Mouse (Mus musculus): ENCODE data around the gene Plekha6. TPM values are rescaled to one million over a fixed set of nuclear protein-coding genes. Genes with fewer than 3 reads are reported as not detected.

The Plekha6 gene
- polyA plus RNA-seq, 1 experiment from 2014 or later: 23.4 TPM

DNA sequence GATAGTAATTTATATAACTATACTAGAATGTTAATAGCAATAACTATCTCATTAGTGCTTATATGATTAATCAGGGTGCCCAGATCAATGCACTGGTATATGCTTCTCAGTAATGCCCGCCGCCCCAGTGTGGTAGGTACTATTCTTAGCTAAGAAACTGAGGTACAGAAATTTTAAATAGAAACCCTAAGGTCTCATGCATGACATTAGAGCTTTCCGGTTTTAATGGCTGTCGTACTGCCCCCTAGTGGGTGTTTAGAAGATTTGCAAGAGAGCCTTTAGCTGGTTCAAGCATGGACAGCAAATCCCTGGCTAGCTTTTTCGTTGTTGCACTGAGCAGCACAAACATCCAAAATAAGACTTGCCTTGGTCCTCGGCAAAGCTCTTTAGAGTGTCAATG is 143.3 kb downstream of the Plekha6 start:
- no peak overlapping the region for H3K9ac ChIP-seq
- WGBS: 16% methylated on average over 6 of the region's 6 CpGs
- no peak overlapping the region for H3K4me2 ChIP-seq
- no peaks in the 10 kb centered on the region for H3K36me3 ChIP-seq (replicated peaks)
- no peaks in the 10 kb centered on the region for H3K27me3 ChIP-seq (replicated peaks)
- ATAC-seq (replicated peaks): peak; percentile 28; the same call in 1 of the 2 replicates
- peaks cover 13% of the 10 kb centered on the region; the same call in 1 of the 2 replicates for H3K4me1 ChIP-seq
- no peak overlapping the region for H3K27ac ChIP-seq
- no peak overlapping the region for H3K4me3 ChIP-seq
- no peaks in the 10 kb centered on the region for H3K9me3 ChIP-seq

- Histone ChIP-seq H3K27me3 (replicated peaks) (no peaks in the 10 kb centered on the region), H3K4me3 (no peak within 1 kb of the TSS), H3K4me2 (no peak within 1 kb of the TSS), H3K9me3 (no peaks in the 10 kb centered on the region), H3K4me1 (peaks cover 13% of the 10 kb centered on the region; the same call in 1 of the 2 replicates), H3K9ac (no peak within 1 kb of the TSS), H3K27ac (no peak within 1 kb of the TSS), H3K36me3 (replicated peaks) (no peaks in the 10 kb centered on the region)
- WGBS: 77% methylated on average over 14 of the region's 14 CpGs
- ATAC-seq (replicated peaks): no peak
Measured at GRCm38 (mm10) chr1:133309652-133310267, 145.8 kb downstream of the Plekha6 start, which contains the start of gene Golt1a. Gene Golt1a, plus strand, starts transcription at chr1:133309800.

DNA sequence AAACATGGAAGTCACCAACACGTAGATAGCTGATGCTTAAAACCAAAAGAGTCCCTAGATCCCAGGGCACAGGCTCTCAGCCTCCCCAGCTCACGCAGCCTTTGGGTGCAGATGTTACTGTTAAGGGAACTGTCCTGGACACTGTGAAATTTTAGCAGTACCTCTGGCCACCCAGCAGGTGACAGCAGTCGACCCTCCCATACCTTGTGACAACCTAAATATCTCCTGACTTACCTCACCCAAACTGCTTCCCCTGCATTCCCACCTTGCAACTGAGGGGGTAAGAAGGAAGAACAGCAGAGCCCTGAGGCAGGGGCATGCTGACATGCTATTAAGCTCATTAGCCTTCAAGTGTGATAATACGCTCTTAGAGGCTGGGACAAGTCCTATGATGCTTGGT is 147.2 kb downstream of the Plekha6 start:
- H3K36me3 ChIP-seq (replicated peaks): no peaks in the 10 kb centered on the region
- H3K4me1 ChIP-seq: peaks cover 13% of the 10 kb centered on the region; the same call in 1 of the 2 replicates
- 56% methylated on average over 4 of the region's 4 CpGs for WGBS
- H3K4me3 ChIP-seq: no peak overlapping the region
- no peak overlapping the region for H3K27ac ChIP-seq
- H3K9me3 ChIP-seq: no peaks in the 10 kb centered on the region
- ATAC-seq (replicated peaks): no peak; the same call in 1 of the 2 replicates
- no peaks in the 10 kb centered on the region for H3K27me3 ChIP-seq (replicated peaks)
- H3K4me2 ChIP-seq: no peak overlapping the region
- no peak overlapping the region for H3K9ac ChIP-seq

DNA sequence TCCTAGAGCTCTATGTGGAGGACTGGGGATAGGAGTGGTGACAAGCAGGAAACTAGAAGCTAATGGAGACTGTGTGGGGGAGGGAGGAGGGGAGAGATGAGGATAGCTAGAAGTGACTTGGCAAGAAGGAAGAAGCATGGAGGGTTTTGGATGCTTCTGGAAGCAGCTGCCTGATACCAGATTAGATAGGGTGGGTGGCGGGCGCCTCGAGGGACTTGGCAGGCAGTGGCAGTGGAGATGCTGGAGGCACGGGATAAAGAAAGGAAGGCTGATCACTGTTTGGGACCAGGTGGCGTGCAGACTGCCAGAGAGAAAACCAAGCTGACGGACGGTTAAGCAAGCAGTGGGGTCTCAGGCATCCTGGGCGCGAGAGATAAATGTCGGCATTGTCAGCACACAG is 147.9 kb downstream of the Plekha6 start:
- peak overlapping the region; percentile 14 for H3K4me2 ChIP-seq
- H3K4me3 ChIP-seq: no peak overlapping the region
- H3K4me1 ChIP-seq: peaks cover 10% of the 10 kb centered on the region; the same call in 1 of the 2 replicates
- H3K27me3 ChIP-seq (replicated peaks): no peaks in the 10 kb centered on the region
- H3K27ac ChIP-seq: peak overlapping the region; percentile 30; the same call in 1 of the 2 replicates
- H3K36me3 ChIP-seq (replicated peaks): no peaks in the 10 kb centered on the region
- peak; percentile 57 for ATAC-seq (replicated peaks)
- H3K9ac ChIP-seq: no peak overlapping the region
- 11% methylated on average over 10 of the region's 10 CpGs for WGBS
- H3K9me3 ChIP-seq: no peaks in the 10 kb centered on the region

- H3K4me3 ChIP-seq: no peak overlapping the region
- H3K4me2 ChIP-seq: no peak overlapping the region
- no peaks in the 10 kb centered on the region for H3K27me3 ChIP-seq (replicated peaks)
- peaks cover 4% of the 10 kb centered on the region; the same call in 1 of the 2 replicates for H3K4me1 ChIP-seq
- no peaks in the 10 kb centered on the region for H3K9me3 ChIP-seq
- no peak for ATAC-seq (replicated peaks)
- no peak overlapping the region for H3K9ac ChIP-seq
- 28% methylated on average over 8 of the region's 8 CpGs for WGBS
- H3K27ac ChIP-seq: no peak overlapping the region
- no peaks in the 10 kb centered on the region for H3K36me3 ChIP-seq (replicated peaks)
Measured at GRCm38 (mm10) chr1:133314364-133314763, 150.4 kb downstream of the Plekha6 start.

DNA sequence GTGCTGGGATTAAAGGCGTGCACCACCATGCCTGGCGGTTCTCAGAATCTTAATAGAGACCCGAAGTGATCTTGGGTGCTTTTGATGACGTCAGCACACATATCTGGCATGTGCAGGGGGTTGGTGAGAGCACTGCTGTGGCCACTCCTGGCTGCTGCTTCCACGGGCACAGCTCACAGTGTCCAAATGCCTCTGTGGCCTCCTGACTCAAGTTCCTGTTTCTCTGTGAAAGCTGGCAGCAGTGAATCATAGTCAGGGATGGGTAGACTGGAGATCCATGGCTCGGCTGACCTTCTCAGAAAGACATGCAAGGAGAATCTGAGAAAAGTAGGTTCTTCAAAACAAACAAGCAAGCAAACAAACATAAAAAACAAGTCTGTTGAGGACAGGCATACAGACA is 151.8 kb downstream of the Plekha6 start:
- no peaks in the 10 kb centered on the region for H3K9me3 ChIP-seq
- no peak overlapping the region for H3K4me2 ChIP-seq
- H3K36me3 ChIP-seq (replicated peaks): no peaks in the 10 kb centered on the region
- no peak overlapping the region for H3K4me3 ChIP-seq
- 80% methylated on average over 6 of the region's 6 CpGs for WGBS
- H3K27ac ChIP-seq: no peak overlapping the region
- H3K9ac ChIP-seq: no peak overlapping the region
- H3K4me1 ChIP-seq: peaks cover 4% of the 10 kb centered on the region; the same call in 1 of the 2 replicates
- ATAC-seq (replicated peaks): no peak
- H3K27me3 ChIP-seq (replicated peaks): no peaks in the 10 kb centered on the region

DNA sequence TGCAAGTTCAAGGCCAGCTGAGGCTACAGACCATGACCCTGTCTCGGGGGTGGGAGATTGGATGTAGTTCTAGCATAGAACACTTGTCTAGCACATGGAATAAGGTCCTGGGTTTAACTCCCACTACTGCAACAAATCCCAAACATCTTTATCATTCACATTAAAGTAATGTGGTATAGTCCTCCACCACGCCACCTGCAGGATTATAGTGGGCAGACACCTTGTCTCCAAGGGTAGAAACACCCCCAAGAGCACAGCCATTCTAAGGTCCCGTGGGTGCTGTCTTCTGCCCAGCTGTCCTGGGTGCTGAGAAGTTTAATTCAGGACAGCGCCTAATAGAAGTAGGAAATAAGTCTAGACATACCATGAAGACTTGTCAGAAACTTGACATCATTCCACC is 152.6 kb downstream of the Plekha6 start:
- 83% methylated on average over 4 of the region's 4 CpGs for WGBS
- no peak overlapping the region for H3K4me2 ChIP-seq
- H3K4me1 ChIP-seq: peaks cover 4% of the 10 kb centered on the region; the same call in 1 of the 2 replicates
- no peaks in the 10 kb centered on the region for H3K27me3 ChIP-seq (replicated peaks)
- ATAC-seq (replicated peaks): no peak
- no peak overlapping the region for H3K4me3 ChIP-seq
- H3K27ac ChIP-seq: no peak overlapping the region
- H3K9me3 ChIP-seq: no peaks in the 10 kb centered on the region
- H3K9ac ChIP-seq: no peak overlapping the region
- no peaks in the 10 kb centered on the region for H3K36me3 ChIP-seq (replicated peaks)

GRCm38 (mm10) chr1:133317149-133317548 is 153.1 kb downstream of the Plekha6 start:
- Histone ChIP-seq H3K4me3 (no peak overlapping the region), H3K36me3 (replicated peaks) (no peaks in the 10 kb centered on the region), H3K9ac (no peak overlapping the region), H3K4me1 (peaks cover under 1% of the 10 kb centered on the region; the same call in 1 of the 2 replicates), H3K27me3 (replicated peaks) (no peaks in the 10 kb centered on the region), H3K27ac (no peak overlapping the region), H3K9me3 (no peaks in the 10 kb centered on the region), H3K4me2 (no peak overlapping the region)
- 89% methylated on average over 1 of the region's 1 CpGs for WGBS
- ATAC-seq (replicated peaks): no peak

GRCm38 (mm10) chr1:133321267-133321925 is 157.4 kb downstream of the Plekha6 start, which contains the start of gene Kiss1:
Gene Kiss1, plus strand, starts transcription at chr1:133321875.
- H3K4me3 ChIP-seq: no peak within 1 kb of the TSS
- peak; percentile 57; the same call in 1 of the 2 replicates for ATAC-seq (replicated peaks)
- no peaks in the 10 kb centered on the region for H3K27me3 ChIP-seq (replicated peaks)
- no peak within 1 kb of the TSS for H3K27ac ChIP-seq
- 79% methylated on average over 13 of the region's 13 CpGs for WGBS
- no peaks in the 10 kb centered on the region for H3K9me3 ChIP-seq
- no peaks in the 10 kb centered on the region for H3K4me1 ChIP-seq
- H3K4me2 ChIP-seq: no peak within 1 kb of the TSS
- H3K9ac ChIP-seq: no peak within 1 kb of the TSS
- no peaks in the 10 kb centered on the region for H3K36me3 ChIP-seq (replicated peaks)

DNA sequence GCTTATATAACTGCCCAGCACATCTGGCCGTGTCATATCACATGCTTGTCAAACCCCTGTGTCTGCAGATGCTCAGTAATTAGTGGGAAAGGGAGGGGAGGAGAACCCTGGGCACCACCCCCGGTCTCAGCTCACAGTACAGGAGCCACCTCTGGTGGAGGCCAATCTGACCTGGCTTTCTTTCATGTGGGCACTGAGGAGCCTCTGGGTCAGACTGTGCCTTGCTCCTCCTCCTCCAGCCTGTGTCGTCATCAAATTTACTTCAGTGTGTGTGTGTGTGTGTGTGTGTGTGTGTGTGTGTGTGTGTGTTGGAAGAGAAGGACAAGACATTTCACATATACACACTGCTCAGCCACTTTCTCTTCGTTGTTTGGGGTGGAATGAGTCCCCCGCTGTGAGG is 159.3 kb downstream of the Plekha6 start:
- H3K9me3 ChIP-seq: no peaks in the 10 kb centered on the region
- no peaks in the 10 kb centered on the region for H3K36me3 ChIP-seq (replicated peaks)
- H3K9ac ChIP-seq: no peak overlapping the region
- no peak overlapping the region for H3K27ac ChIP-seq
- 48% methylated on average over 5 of the region's 5 CpGs for WGBS
- H3K27me3 ChIP-seq (replicated peaks): no peaks in the 10 kb centered on the region
- peaks cover 2% of the 10 kb centered on the region; the same call in 1 of the 2 replicates for H3K4me1 ChIP-seq
- 0 out of 2 replicates have a peak, but pooled peaks have one; percentile 28 for ATAC-seq (replicated peaks)
- no peak overlapping the region for H3K4me3 ChIP-seq
- no peak overlapping the region for H3K4me2 ChIP-seq

DNA sequence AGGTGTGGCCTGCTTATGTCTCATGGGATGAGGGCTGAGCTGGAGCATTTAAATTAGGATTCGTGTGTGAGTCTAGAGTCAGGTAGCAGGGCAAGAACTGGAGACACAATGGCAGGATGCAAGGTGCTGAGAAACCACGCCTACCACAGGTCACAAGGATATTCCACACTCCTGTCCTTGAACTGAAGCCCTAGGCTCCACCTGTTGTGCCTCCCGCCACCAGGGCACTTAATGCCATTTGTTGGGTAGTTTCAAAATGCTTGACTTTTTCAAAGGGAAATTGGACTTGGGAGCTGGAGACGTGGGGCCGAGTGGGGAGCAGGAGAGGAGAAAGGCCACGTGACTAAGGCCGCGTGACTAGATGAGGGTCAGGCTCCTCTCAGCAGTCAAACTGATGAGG is 161.9 kb downstream of the Plekha6 start:
- no peak overlapping the region for H3K4me2 ChIP-seq
- peaks cover 22% of the 10 kb centered on the region for H3K4me1 ChIP-seq
- no peak overlapping the region for H3K9ac ChIP-seq
- H3K27me3 ChIP-seq (replicated peaks): no peaks in the 10 kb centered on the region
- H3K36me3 ChIP-seq (replicated peaks): no peaks in the 10 kb centered on the region
- no peaks in the 10 kb centered on the region for H3K9me3 ChIP-seq
- no peak overlapping the region for H3K27ac ChIP-seq
- H3K4me3 ChIP-seq: no peak overlapping the region
- WGBS: 90% methylated on average over 8 of the region's 8 CpGs
- no peak for ATAC-seq (replicated peaks)

DNA sequence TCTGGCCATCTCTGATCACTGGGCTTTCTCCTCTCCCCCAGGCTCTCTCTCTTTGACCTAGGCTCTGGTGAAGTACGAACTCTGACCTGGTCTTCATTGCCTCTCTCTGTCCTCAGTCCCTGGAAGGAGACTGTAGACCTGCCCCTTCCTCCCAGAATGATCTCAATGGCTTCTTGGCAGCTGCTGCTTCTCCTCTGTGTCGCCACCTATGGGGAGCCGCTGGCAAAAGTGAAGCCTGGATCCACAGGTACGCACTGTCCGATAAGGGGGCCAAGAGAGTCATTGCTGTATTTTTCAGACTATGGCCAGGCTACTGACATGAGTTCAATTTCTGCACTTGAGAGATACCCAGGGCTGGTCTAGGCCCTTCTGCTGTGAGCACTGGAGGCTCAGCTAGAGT is 163.1 kb downstream of the Plekha6 start:
- 63% methylated on average over 5 of the region's 5 CpGs for WGBS
- no peaks in the 10 kb centered on the region for H3K27me3 ChIP-seq (replicated peaks)
- no peak for ATAC-seq (replicated peaks)
- H3K36me3 ChIP-seq (replicated peaks): no peaks in the 10 kb centered on the region
- H3K9ac ChIP-seq: no peak overlapping the region
- no peak overlapping the region for H3K27ac ChIP-seq
- no peak overlapping the region for H3K4me3 ChIP-seq
- H3K4me2 ChIP-seq: no peak overlapping the region
- peaks cover 32% of the 10 kb centered on the region for H3K4me1 ChIP-seq
- H3K9me3 ChIP-seq: no peaks in the 10 kb centered on the region
